Mouse (Mus musculus) MEL (cell line): ENCODE data around the gene Atxn2l.

Experiments
- CTCF ChIP-seq, 3 experiments: IDR thresholded peaks in 2 of 3; conservative IDR thresholded peaks in 1 of 3; 2 replicates each; pipeline ENCODE4 v1.5.1; 2011 to 2012; ENCODE audit warnings: low read length in 3 of 3, low read depth in 2 of 3, mild to moderate bottlenecking in 2 of 3, improper control_type of control experiment in 1 of 3, inconsistent platforms in 1 of 3, mixed read lengths in 1 of 3, moderate library complexity in 1 of 3; ENCODE audit not compliant: control insufficient read depth in 1 of 3, insufficient read depth in 1 of 3, poor library complexity in 1 of 3, severe bottlenecking in 1 of 3
- E2F4 ChIP-seq: IDR thresholded peaks from 2 replicates; pipeline ENCODE4 v1.6.1; 2011; ENCODE audit warnings: low read depth, low read length, improper control_type of control experiment, borderline replicate concordance
- EP300 ChIP-seq, 2 experiments: IDR thresholded peaks; 2 replicates each; pipeline ENCODE4 v1.6.1; 2011; ENCODE audit warnings: improper control_type of control experiment in 2 of 2, low read length in 2 of 2, low read depth in 1 of 2, mild to moderate bottlenecking in 1 of 2
- GATA1 ChIP-seq: IDR thresholded peaks from 2 replicates; pipeline ENCODE4 v1.6.1; 2011; ENCODE audit warnings: low read depth, low read length, improper control_type of control experiment
- KAT2A ChIP-seq: conservative IDR thresholded peaks from 2 replicates; pipeline ENCODE4 v1.6.1; 2012; ENCODE audit warnings: low read depth, low read length, improper control_type of control experiment, inconsistent platforms
- MAX ChIP-seq: IDR thresholded peaks from 2 replicates; pipeline ENCODE4 v1.6.1; 2011; ENCODE audit warnings: low read length, improper control_type of control experiment
- MAZ ChIP-seq: IDR thresholded peaks from 2 replicates; pipeline ENCODE4 v1.6.1; 2012; ENCODE audit warnings: low read depth, mild to moderate bottlenecking, inconsistent platforms, low read length, improper control_type of control experiment
- MYC ChIP-seq: IDR thresholded peaks from 2 replicates; pipeline ENCODE4 v1.6.1; 2011; ENCODE audit warnings: low read depth, mild to moderate bottlenecking, low read length, improper control_type of control experiment, moderate library complexity
- POLR2A ChIP-seq, 2 experiments: IDR thresholded peaks; 2 replicates each; pipeline ENCODE4 v1.6.1; 2011 to 2012; ENCODE audit warnings: low read length in 2 of 2, mild to moderate bottlenecking in 2 of 2, control low read depth in 1 of 2, improper control_type of control experiment in 1 of 2, low read depth in 1 of 2, moderate library complexity in 1 of 2; ENCODE audit not compliant: control insufficient read depth in 1 of 2, insufficient read depth in 1 of 2, poor library complexity in 1 of 2
- POLR2AphosphoS5 ChIP-seq: IDR thresholded peaks from 2 replicates; pipeline ENCODE4 v1.6.1; 2012; ENCODE audit warnings: low read depth, borderline replicate concordance, mild to moderate bottlenecking, inconsistent platforms, low read length, moderate library complexity, mixed read lengths
- RCOR1 ChIP-seq: IDR thresholded peaks from 2 replicates; pipeline ENCODE4 v1.6.1; 2012; ENCODE audit warnings: low read depth, mild to moderate bottlenecking, inconsistent platforms, low read length, improper control_type of control experiment
- ZNF384 ChIP-seq: IDR thresholded peaks from 2 replicates; pipeline ENCODE4 v1.6.1; 2012; ENCODE audit warnings: low read depth, mild to moderate bottlenecking, inconsistent platforms, low read length, improper control_type of control experiment

GRCm38 (mm10) chr7:126535766-126536165 is 32.5 kb upstream of the Atxn2l start:
- TF ChIP-seq POLR2A (IDR thresholded peaks at IDR 0.05; ENCODE audit: control insufficient read depth in 1 of 2, insufficient read depth in 1 of 2, low read depth in 1 of 2, low read length in 2 of 2, poor library complexity in 1 of 2), result peak; percentile 48 to 55; a peak in 2 of 4 replicates
- no peak for TF ChIP-seq POLR2AphosphoS5
- TF ChIP-seq GATA1, result no peak
- no peak for TF ChIP-seq CTCF (IDR thresholded peaks at IDR 0.05 in 2 of 3, conservative IDR thresholded peaks at IDR 0.05 in 1 of 3; ENCODE audit: control insufficient read depth in 1 of 3, insufficient read depth in 1 of 3, low read depth in 2 of 3, low read length in 3 of 3, poor library complexity in 1 of 3, severe bottlenecking in 1 of 3)
- no peak for TF ChIP-seq ZNF384
- TF ChIP-seq MAX, result peak; percentile 34; the same call in 1 of the 2 replicates
- TF ChIP-seq RCOR1, result no peak
- TF ChIP-seq EP300 (IDR thresholded peaks at IDR 0.05; ENCODE audit: low read depth in 1 of 2, low read length in 2 of 2), result no peak
- TF ChIP-seq MYC, result no peak
- no peak for TF ChIP-seq MAZ
- no peak for TF ChIP-seq E2F4
- TF ChIP-seq KAT2A, result no peak; the same call in 1 of the 2 replicates
